In genomic region chr3:108939573-108939972, GRCm38 (mm10) we compare ENCODE assay signal across 11 mouse cellular contexts. TPM values are rescaled to one million over a fixed set of nuclear protein-coding genes. Genes with fewer than 3 reads are reported as not detected.
DNase-seq lines count a peak whose midpoint lies in the region; ATAC-seq and TF ChIP-seq lines count a peak whose summit lies in the region.
"Had no signal": no experiment of that assay in that cellular context is flagged by ENCODE, and none has a peak within 500 bp of the region (broad histone marks: within the 10 kb centered on the region; RNA-seq: fewer than 3 reads in every experiment).

Gene Henmt1, plus strand, starts transcription at chr3:108939873.

- peak within 1 kb of the TSS; percentile 70 for H3K4me2 ChIP-seq in heart, embryonic 12.5 days
- peak within 1 kb of the TSS; percentile 48 for H3K4me2 ChIP-seq in liver, embryonic 15.5 days

- 76% methylated on average over 5 of the region's 5 CpGs for WGBS in heart, embryonic 12.5 days
- WGBS in thymus, adult 2 months, result 78% methylated on average over 5 of the region's 5 CpGs
- 64% methylated on average over 5 of the region's 5 CpGs for WGBS in liver, embryonic 15.5 days (ENCODE audit: insufficient replicate concordance)

- TF ChIP-seq CTCF in thymus, adult 2 months (IDR thresholded peaks at IDR 0.05; ENCODE audit: borderline replicate concordance, control insufficient read depth, extremely low read depth, insufficient read depth, low read length, poor library complexity), result no peak

- H3K4me3 ChIP-seq in heart, embryonic 12.5 days, result peak within 1 kb of the TSS; percentile 41
- H3K4me3 ChIP-seq in thymus, adult 2 months (ENCODE audit: control insufficient read depth, insufficient read depth, low read length), result peak within 1 kb of the TSS; percentile 36
- 0 out of 2 replicates have a peak within 1 kb of the TSS, but pooled peaks have one; percentile 5 for H3K4me3 ChIP-seq in liver, embryonic 15.5 days (replicated peaks)

- H3K9me3 ChIP-seq in heart, embryonic 12.5 days (replicated peaks), result 0 out of 2 replicates have a peak, but pooled peaks cover 3% of the 10 kb centered on the region
- H3K9me3 ChIP-seq in liver, embryonic 15.5 days (replicated peaks), result no peaks in the 10 kb centered on the region

- H3K4me1 ChIP-seq in heart, embryonic 12.5 days (replicated peaks), result no peaks in the 10 kb centered on the region; the same call in 1 of the 2 replicates
- peaks cover 7% of the 10 kb centered on the region; the same call in 1 of the 2 replicates for H3K4me1 ChIP-seq in thymus, adult 2 months (replicated peaks; ENCODE audit: control insufficient read depth, insufficient read depth, low read length)
- no peaks in the 10 kb centered on the region for H3K4me1 ChIP-seq in liver, embryonic 15.5 days (replicated peaks)

- no peaks in the 10 kb centered on the region for H3K27me3 ChIP-seq in heart, embryonic 12.5 days (replicated peaks)
- H3K27me3 ChIP-seq in thymus, adult 2 months (ENCODE audit: control insufficient read depth, insufficient read depth, low read length), result no peaks in the 10 kb centered on the region
- H3K27me3 ChIP-seq in liver, embryonic 15.5 days, result peaks cover 6% of the 10 kb centered on the region; the same call in 1 of the 2 replicates

- no peak for TF ChIP-seq POLR2A in thymus, adult 2 months (IDR thresholded peaks at IDR 0.05; ENCODE audit: control insufficient read depth, extremely low read depth, insufficient read depth, low read length, poor library complexity)

- intact Hi-C loops in heart, postnatal 14 days (cut with DNase I), result no loop called here

- 0 out of 2 replicates have a peak within 1 kb of the TSS, but pooled peaks have one; percentile 4 for H3K9ac ChIP-seq in heart, embryonic 12.5 days
- no peak within 1 kb of the TSS for H3K9ac ChIP-seq in liver, embryonic 15.5 days

- DNase-seq in heart, postnatal 14 days, result no peak
- DNase-seq in thymus, adult 2 months, result no peak
- DNase-seq in thymus, postnatal 4 days, result no peak
- DNase-seq in right cerebral cortex, postnatal 4 days, result no peak
- no peak for DNase-seq in cerebellum, postnatal 10 days
- no peak for DNase-seq in right cerebral cortex, postnatal 10 days (ENCODE audit: low spot score in 2 of 2)
- DNase-seq: adrenal gland, postnatal 10 days; layer of hippocampus, adult 9-11 months; spleen, adult 18-20 months had no signal

- ATAC-seq in heart, embryonic 12.5 days (ENCODE audit: insufficient number of reproducible peaks, low FRiP score), result no peak
- no peak for ATAC-seq in liver, embryonic 15.5 days (ENCODE audit: insufficient read depth)

- H3K36me3 ChIP-seq in heart, embryonic 12.5 days, result no peaks in the 10 kb centered on the region
- no peaks in the 10 kb centered on the region for H3K36me3 ChIP-seq in thymus, adult 2 months (ENCODE audit: control insufficient read depth, insufficient read depth, low read length)
- no peaks in the 10 kb centered on the region for H3K36me3 ChIP-seq in liver, embryonic 15.5 days (replicated peaks)

- no peak within 1 kb of the TSS for H3K27ac ChIP-seq in heart, embryonic 12.5 days (ENCODE audit: poor library complexity, severe bottlenecking)
- H3K27ac ChIP-seq in thymus, adult 2 months (ENCODE audit: control insufficient read depth, insufficient read depth, low read length), result no peak within 1 kb of the TSS
- H3K27ac ChIP-seq in liver, embryonic 15.5 days (replicated peaks), result no peak within 1 kb of the TSS

RNA-seq across cellular contexts. Expression of gene Henmt1, which starts in this region (rescaled TPM):
- 0.20 TPM in 1 of 2 replicates, not detected in the other for polyA plus RNA-seq in heart, embryonic 12.5 days (2016; fragmentation: Nextera tagmentation; extraction: Ambion mirVana)
- not detected for total RNA-seq in heart, postnatal 14 days (2021)
- polyA plus RNA-seq in thymus, adult 2 months (2012; rRNA removed), result 0.96 and 1.5 TPM in 2 replicates
- polyA plus RNA-seq in liver, embryonic 15.5 days (2015; fragmentation: Nextera tagmentation; extraction: Ambion mirVana), result not detected in 2 replicates
- total RNA-seq: adrenal gland, postnatal 10 days had no signal
